Mouse (Mus musculus): ENCODE measurements at regions not wholly inside any gene's neighbourhood (a gene's known extent, or its start where the extent isn't known, plus 50 kb on each side); places are given as distances from the start of the nearest gene placed in this dataset.
A peak's percentile ranks its signal among the peaks of the same experiment; 100 is the strongest.

GRCm38 (mm10) chr11:32125586-32126310, 74.3 kb downstream of the Il9r start:
- Histone ChIP-seq H3K4me3 (replicated peaks; ENCODE audit: low read length) (no peak overlapping the region), H3K27me3 (ENCODE audit: insufficient read depth, low read length) (peaks cover 21% of the 10 kb centered on the region), H3K36me3 (ENCODE audit: insufficient read depth, low read length) (no peaks in the 10 kb centered on the region), H3K4me1 (replicated peaks; ENCODE audit: low read depth, low read length) (peaks cover 13% of the 10 kb centered on the region), H3K9me3 (ENCODE audit: low read length) (no peaks in the 10 kb centered on the region)
- TF ChIP-seq POU5F1 (IDR thresholded peaks at IDR 0.05; ENCODE audit: borderline replicate concordance, low read length) = no peak

- TF ChIP-seq POU5F1 (IDR thresholded peaks at IDR 0.05; ENCODE audit: borderline replicate concordance, low read length) (no peak), NANOG (IDR thresholded peaks at IDR 0.05; ENCODE audit: borderline replicate concordance, low read length) (no peak), CTCF (conservative IDR thresholded peaks at IDR 0.05; ENCODE audit: low read length) (no peak)
- peaks cover 31% of the 10 kb centered on the region for H3K27me3 ChIP-seq (ENCODE audit: insufficient read depth, low read length)
- peaks cover 6% of the 10 kb centered on the region for H3K9me3 ChIP-seq (ENCODE audit: low read length)
- no peak overlapping the region for H3K4me3 ChIP-seq (replicated peaks; ENCODE audit: low read length)
- H3K4me1 ChIP-seq (replicated peaks; ENCODE audit: low read depth, low read length) = no peaks in the 10 kb centered on the region
- H3K36me3 ChIP-seq (ENCODE audit: insufficient read depth, low read length) = no peaks in the 10 kb centered on the region
Measured at GRCm38 (mm10) chr11:32120596-32120995, 79.5 kb downstream of the Il9r start.

- Histone ChIP-seq H3K4me3 (replicated peaks; ENCODE audit: low read length) (no peak overlapping the region), H3K36me3 (ENCODE audit: insufficient read depth, low read length) (no peaks in the 10 kb centered on the region), H3K4me1 (replicated peaks; ENCODE audit: low read depth, low read length) (no peaks in the 10 kb centered on the region), H3K27me3 (ENCODE audit: insufficient read depth, low read length) (peaks cover 31% of the 10 kb centered on the region), H3K9me3 (ENCODE audit: low read length) (peaks cover 20% of the 10 kb centered on the region)
- TF ChIP-seq NANOG (IDR thresholded peaks at IDR 0.05; ENCODE audit: borderline replicate concordance, low read length) (no peak), POU5F1 (IDR thresholded peaks at IDR 0.05; ENCODE audit: borderline replicate concordance, low read length) (no peak), CTCF (conservative IDR thresholded peaks at IDR 0.05; ENCODE audit: low read length) (no peak)
Measured at GRCm38 (mm10) chr11:32118844-32119629, 81.0 kb downstream of the Il9r start.

- TF ChIP-seq CTCF (conservative IDR thresholded peaks at IDR 0.05; ENCODE audit: low read length) (no peak), POU5F1 (IDR thresholded peaks at IDR 0.05; ENCODE audit: borderline replicate concordance, low read length) (no peak), NANOG (IDR thresholded peaks at IDR 0.05; ENCODE audit: borderline replicate concordance, low read length) (no peak)
- peaks cover 9% of the 10 kb centered on the region for H3K4me1 ChIP-seq (replicated peaks; ENCODE audit: low read depth, low read length)
Measured at GRCm38 (mm10) chr11:32117930-32118329, 82.1 kb downstream of the Il9r start.

GRCm38 (mm10) chr11:32113118-32113826, 86.8 kb downstream of the Il9r start:
- H3K36me3 ChIP-seq (ENCODE audit: insufficient read depth, low read length) = no peaks in the 10 kb centered on the region
- no peak overlapping the region for H3K4me3 ChIP-seq (replicated peaks; ENCODE audit: low read length)
- H3K27me3 ChIP-seq (ENCODE audit: insufficient read depth, low read length) = peaks cover 8% of the 10 kb centered on the region
- peaks cover 23% of the 10 kb centered on the region for H3K9me3 ChIP-seq (ENCODE audit: low read length)
- H3K4me1 ChIP-seq (replicated peaks; ENCODE audit: low read depth, low read length) = peaks cover 16% of the 10 kb centered on the region
- TF ChIP-seq NANOG (IDR thresholded peaks at IDR 0.05; ENCODE audit: borderline replicate concordance, low read length) (no peak), CTCF (conservative IDR thresholded peaks at IDR 0.05; ENCODE audit: low read length) (no peak), POU5F1 (IDR thresholded peaks at IDR 0.05; ENCODE audit: borderline replicate concordance, low read length) (no peak)

More at GRCm38 (mm10) chr11:32117930-32118329, 82.1 kb downstream of the Il9r start:
- Histone ChIP-seq H3K36me3 (ENCODE audit: insufficient read depth, low read length) (no peaks in the 10 kb centered on the region), H3K9me3 (ENCODE audit: low read length) (peaks cover 23% of the 10 kb centered on the region), H3K4me3 (replicated peaks; ENCODE audit: low read length) (no peak overlapping the region), H3K27me3 (ENCODE audit: insufficient read depth, low read length) (peaks cover 31% of the 10 kb centered on the region)

GRCm38 (mm10) chr11:32112521-32112920, 87.6 kb downstream of the Il9r start:
- peaks cover 16% of the 10 kb centered on the region for H3K4me1 ChIP-seq (replicated peaks; ENCODE audit: low read depth, low read length)
- peaks cover 12% of the 10 kb centered on the region for H3K27me3 ChIP-seq (ENCODE audit: insufficient read depth, low read length)
- H3K9me3 ChIP-seq (ENCODE audit: low read length) = peaks cover 23% of the 10 kb centered on the region
- H3K36me3 ChIP-seq (ENCODE audit: insufficient read depth, low read length) = no peaks in the 10 kb centered on the region
- no peak overlapping the region for H3K4me3 ChIP-seq (replicated peaks; ENCODE audit: low read length)
- TF ChIP-seq NANOG (IDR thresholded peaks at IDR 0.05; ENCODE audit: borderline replicate concordance, low read length) = no peak
- no peak for TF ChIP-seq POU5F1 (IDR thresholded peaks at IDR 0.05; ENCODE audit: borderline replicate concordance, low read length)
- TF ChIP-seq CTCF (conservative IDR thresholded peaks at IDR 0.05; ENCODE audit: low read length) = no peak

- Histone ChIP-seq H3K36me3 (ENCODE audit: insufficient read depth, low read length) (no peaks in the 10 kb centered on the region), H3K27me3 (ENCODE audit: insufficient read depth, low read length) (peaks cover 8% of the 10 kb centered on the region; the same call in 1 of the 2 replicates), H3K4me3 (replicated peaks; ENCODE audit: low read length) (no peak overlapping the region), H3K9me3 (ENCODE audit: low read length) (peaks cover 23% of the 10 kb centered on the region), H3K4me1 (replicated peaks; ENCODE audit: low read depth, low read length) (peaks cover 16% of the 10 kb centered on the region)
- no peak for TF ChIP-seq POU5F1 (IDR thresholded peaks at IDR 0.05; ENCODE audit: borderline replicate concordance, low read length)
- TF ChIP-seq CTCF (conservative IDR thresholded peaks at IDR 0.05; ENCODE audit: low read length) = no peak
- no peak for TF ChIP-seq NANOG (IDR thresholded peaks at IDR 0.05; ENCODE audit: borderline replicate concordance, low read length)
Measured at GRCm38 (mm10) chr11:32111841-32112240, 88.2 kb downstream of the Il9r start.

GRCm38 (mm10) chr11:32109911-32110310, 90.2 kb downstream of the Il9r start:
- Histone ChIP-seq H3K9me3 (ENCODE audit: low read length) (peaks cover 11% of the 10 kb centered on the region), H3K4me3 (replicated peaks; ENCODE audit: low read length) (no peak overlapping the region), H3K4me1 (replicated peaks; ENCODE audit: low read depth, low read length) (peaks cover 27% of the 10 kb centered on the region), H3K36me3 (ENCODE audit: insufficient read depth, low read length) (no peaks in the 10 kb centered on the region), H3K27me3 (ENCODE audit: insufficient read depth, low read length) (peaks cover 8% of the 10 kb centered on the region; the same call in 1 of the 2 replicates)
- TF ChIP-seq POU5F1 (IDR thresholded peaks at IDR 0.05; ENCODE audit: borderline replicate concordance, low read length) (no peak), NANOG (IDR thresholded peaks at IDR 0.05; ENCODE audit: borderline replicate concordance, low read length) (no peak), CTCF (conservative IDR thresholded peaks at IDR 0.05; ENCODE audit: low read length) (peak; percentile 48)

Data from E14TG2a.4 (cell line).